Mouse (Mus musculus): ENCODE measurements around the gene Myo1h.

GRCm38 (mm10) chr5:114368121-114368520, 79.2 kb downstream of the Myo1h start:
- TF ChIP-seq CTCF (IDR thresholded peaks at IDR 0.05; ENCODE audit: low read depth) (no peak), EP300 (IDR thresholded peaks at IDR 0.05; ENCODE audit: low read depth) (no peak)
